Mouse (Mus musculus) mesoderm, embryonic 11.5 days (tissue): Measurements from ENCODE around the gene Cask.

Source experiments
- DNase-seq: peaks from one replicate; pipeline ENCODE4 v3.0.0-alpha.2; 2012; ENCODE audit warnings: low read depth, low spot score

Gene Cask

DNA sequence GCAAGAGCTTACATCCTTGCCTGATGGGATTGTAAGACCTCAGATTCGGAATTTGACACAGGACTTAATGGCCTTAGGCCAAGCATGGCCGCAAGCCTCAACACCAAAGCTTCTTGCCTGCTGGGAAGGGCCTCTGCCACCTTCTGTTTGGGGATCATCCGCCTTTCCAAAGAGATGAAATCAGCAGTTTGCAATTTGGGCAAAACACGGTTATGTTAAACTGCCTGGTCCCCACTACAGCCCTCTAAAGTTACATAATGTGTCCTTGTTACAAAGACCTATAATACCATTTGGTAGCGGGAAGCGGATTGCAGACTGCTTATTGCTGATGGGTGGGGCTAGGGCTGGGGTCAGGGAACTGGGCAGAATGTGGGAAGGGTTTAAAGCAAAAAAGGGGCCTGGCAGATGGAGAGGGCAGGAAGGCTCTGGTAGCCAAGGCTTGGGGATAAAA, 384.0 kb downstream of the Cask start:
- DNase-seq: no peak
